Mouse (Mus musculus): Measurements from ENCODE around the gene Dock6.
A peak's percentile ranks its signal among the peaks of the same experiment; 100 is the strongest.

The Dock6 gene

DNA sequence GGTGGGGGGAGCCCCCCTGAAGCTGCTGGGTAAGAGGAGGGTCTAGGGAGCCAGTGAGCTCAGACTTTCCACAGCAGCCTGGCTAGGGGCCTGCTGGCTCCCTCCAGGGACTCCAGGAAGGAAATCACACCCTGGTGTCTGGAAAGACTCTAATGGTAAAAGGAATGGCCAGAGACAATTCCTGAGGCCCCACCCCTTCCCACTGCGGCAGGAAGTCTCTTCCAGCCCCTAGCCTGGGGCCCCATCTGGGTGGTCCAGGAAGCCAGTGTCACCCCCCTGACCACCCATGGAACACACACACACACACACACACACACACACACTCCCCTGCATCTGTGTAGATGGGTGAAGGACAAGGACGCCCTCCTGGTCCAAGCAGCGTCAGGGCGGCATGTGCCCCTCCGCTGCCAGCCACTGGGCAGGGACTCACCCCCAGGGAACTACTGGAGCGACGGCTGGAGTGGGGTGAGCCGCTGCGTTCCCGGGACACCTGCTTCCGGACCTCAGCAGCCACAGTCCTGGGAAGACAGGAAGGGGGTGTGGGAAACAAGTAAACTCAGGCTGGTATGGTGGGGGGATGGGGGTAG, 5.6 kb downstream of the Dock6 start:
- no peak for DNase-seq (ENCODE audit: low spot score in 2 of 2)

DNA sequence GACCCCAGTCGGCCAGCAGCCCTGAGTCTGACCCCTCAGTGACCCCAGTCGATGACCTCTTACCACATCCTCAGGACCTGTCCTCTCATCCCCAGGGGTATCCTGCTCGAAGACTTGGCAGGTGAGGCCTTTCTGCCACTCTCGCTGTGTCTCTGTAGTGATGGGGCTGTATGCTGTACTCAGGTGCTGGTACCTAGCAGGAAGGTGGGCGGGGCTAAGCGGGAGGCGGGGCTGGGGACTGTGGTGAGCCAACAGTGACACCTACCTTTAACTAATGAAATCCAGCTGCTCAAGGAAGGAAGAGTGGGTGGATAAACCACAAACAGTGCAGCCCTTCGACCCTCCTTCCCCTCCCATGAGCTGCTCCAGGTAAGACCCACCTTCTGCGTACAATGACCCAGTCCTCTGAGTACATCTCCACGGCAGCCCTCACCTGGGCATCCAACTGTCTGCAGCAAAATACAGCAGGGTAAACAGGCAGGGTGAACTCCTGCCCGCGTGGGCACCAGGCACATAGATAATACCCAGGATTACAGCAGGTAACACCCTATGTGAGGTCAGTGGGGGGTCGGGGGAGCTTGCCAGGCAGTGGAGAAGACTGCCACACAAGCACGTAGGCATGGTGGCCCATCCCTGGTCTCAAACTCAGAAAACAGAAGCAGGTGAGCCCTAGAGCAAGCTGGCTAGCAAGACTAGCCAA, 6.9 kb downstream of the Dock6 start:
- no peak for DNase-seq (ENCODE audit: low spot score in 2 of 2)

DNA sequence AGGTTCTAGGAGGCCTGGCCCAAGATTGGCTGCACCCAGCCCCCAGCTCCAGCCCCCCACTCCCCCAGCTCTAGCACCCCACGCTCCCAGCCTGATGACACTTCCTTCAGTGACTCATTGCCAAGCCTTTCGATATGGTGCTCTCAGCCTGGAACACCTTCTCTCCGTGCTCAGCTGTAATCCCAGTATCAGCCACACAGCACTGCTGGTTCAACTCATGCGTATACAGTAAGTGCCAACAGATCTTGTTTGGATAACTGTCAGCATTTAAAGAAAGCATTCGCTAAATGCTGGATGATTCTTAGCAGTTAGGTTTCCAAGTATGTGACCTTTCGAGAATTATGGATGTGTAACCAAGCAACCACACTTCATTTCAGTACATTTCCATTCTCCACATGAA, 9.3 kb downstream of the Dock6 start:
- no peak for DNase-seq (ENCODE audit: low spot score in 2 of 2)

DNA sequence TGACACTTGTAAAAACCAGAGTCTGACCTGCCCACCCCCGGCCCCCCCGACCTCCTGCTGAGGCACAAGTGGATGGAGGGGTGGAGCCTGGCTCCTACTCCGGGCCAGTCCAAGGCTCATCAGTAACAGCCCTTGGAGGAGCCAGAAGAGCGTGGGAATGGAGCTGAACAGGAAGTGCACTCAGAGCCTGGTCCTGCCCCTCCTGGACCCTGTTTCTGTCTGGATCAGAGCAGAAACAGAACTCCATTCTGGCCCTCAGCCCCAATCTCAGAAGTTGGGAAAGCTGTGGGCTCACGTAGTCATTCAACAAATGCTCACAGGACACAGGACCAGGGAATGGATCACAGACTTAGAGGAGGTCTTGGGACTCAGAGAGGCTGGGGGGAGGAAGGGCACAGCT, 10.0 kb downstream of the Dock6 start:
- no peak for DNase-seq (ENCODE audit: low spot score in 2 of 2)

DNA sequence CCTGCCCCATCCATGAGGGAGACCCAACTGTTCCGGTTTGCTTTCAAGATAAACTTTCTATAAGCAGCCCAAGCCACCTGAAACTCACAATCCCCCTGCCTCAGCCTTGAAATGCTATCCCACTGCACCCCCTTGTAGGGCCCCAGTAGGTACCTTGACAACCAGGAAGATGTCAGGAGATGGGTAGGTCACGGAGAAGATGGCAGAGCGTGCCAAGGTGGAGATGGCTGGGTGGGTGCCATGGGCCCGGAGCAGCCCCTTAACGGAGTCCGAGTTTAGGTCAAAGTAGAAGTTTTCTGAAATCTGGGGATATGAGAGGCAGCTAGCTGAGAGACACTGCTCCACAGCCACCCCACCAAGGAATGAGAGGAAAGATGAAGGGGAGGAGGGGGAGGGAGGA, 11.1 kb downstream of the Dock6 start:
- DNase-seq (ENCODE audit: low spot score in 2 of 2) = no peak

DNA sequence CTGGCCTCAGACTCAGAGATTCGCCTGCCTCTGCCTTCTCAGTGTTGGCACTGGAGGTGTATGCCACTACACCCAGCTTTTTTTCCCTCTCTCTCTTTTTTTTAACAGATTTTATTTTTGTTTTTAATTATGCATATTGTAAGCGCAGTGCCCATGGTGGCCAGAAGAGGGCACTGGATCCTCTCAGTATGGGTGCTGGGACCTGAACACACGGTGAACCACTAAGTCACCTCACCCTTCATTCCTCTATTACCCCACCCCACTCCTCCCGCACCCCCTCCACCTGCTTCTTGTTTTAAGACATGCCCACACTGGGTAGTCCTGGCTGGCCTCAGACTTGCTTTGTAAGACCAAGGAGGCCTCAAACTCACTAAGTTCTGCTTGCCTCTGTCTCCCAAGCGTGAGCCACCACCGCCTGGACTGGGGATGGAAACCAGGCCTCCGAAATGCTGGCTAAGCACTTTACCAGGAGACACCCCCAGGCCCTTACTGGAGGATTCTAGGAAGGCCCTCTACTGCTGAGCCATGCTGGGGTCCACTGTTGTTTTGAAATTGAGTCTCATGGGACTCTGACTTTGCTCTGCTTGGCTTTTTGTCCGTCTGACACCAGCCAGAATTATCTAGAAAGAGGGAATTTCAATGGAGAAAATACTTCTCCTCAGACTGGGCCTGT, 12.2 kb downstream of the Dock6 start:
- peak in 1 of 2 experiments; percentile 29 for DNase-seq (ENCODE audit: low spot score in 2 of 2)

DNA sequence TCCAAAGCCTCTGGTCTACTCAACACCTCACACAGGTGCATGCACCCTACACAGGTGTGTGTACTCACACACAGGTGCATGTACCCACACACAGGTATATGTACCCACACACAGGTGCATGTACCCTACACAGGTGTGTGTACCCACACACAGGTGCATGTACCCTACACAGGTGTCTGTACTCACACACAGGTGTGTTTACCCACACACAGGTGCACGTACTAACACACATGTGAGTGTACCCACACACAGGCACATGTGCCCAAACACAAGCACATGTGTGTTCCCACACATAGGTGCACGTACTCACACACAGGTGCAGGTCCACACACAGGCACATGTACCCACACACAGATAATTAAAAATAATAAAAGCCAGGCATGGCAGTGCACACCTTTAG, 14.7 kb downstream of the Dock6 start:
- no peak for DNase-seq (ENCODE audit: low spot score in 2 of 2)

DNA sequence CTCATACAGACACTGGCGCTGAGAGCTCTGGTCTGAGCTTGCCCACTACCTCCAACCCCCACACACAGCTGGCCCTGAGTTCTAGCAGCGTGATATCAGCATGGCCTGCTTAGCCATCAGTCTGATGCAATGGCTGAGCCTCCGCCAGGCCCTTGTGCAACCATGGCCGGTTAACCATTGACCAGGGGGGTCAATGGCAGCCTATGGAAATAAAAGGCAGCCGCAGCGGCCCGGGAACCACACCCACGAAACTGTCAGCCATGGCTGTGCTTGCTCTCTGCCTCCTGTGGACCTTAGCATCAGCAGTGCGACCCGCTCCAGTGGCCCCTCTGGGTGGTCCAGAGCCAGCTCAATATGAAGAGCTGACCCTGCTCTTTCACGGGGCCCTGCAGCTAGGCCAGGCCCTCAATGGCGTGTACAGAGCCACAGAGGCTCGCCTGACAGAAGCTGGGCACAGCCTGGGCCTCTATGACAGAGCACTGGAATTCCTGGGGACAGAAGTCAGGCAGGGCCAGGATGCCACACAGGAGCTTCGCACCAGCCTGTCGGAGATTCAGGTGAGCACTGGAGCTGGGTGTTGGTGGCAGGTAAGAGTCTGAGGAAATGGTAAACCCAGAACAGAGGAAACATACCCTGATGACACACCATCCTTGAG, 17.1 kb downstream of the Dock6 start, which contains the start of gene Angptl8:
Angptl8 (plus strand) TSS at position 253 of the 655 bp plus-strand sequence.
- DNase-seq (ENCODE audit: low spot score in 2 of 2) = no peak

DNA sequence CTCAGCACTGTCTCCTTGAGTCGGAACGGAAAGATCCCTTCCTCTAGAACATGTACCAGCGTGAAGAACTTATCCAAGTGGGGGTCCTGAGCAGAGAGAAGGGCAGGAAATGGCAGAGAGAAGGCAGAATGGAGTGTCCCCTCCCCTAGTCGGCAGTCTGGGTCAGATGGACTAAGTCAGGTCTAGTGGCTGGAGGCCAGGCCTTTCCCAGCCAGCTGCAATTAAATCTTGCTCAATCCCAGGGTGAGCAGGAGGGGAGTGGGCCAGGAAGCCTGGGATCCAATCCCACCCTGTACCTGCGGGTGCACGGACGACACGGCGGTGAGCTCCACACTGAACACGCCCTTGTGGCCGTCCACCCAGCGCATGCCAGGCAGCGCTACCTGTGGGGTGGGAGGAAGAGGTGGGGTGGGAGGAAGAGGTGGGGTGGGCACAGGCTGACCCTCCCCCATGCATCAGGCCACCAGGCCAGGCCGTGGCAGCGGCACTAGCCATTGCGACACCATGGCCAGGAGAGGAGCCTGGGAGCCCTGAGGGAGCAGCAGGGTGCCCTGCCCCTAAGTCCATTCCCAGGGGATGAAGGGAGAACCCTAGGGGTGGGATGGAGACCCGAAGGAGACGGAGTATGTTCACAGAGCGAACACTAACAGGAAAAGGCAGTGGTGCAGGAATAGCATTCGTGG, 20.7 kb downstream of the Dock6 start:
- no peak for DNase-seq (ENCODE audit: low spot score in 2 of 2)

DNA sequence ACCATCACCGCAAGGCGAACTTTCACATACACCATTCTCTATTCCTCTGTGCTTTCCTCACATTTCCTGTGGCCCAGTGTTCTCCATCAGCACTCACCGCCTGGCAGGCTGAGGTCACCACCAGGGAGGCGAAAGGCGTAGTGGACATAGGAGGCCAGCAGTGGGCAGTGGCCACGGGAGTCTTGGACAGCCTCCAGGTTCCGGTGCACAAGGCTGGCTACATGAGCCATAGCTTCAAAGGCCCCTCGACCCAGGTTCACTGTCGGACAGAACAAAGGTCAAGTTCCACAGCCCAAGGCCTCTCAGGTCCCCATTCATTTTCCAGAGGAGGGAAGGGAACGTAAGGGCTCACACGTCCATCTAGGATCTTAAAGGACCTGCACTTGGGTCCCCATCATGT, 21.5 kb downstream of the Dock6 start:
- no peak for DNase-seq (ENCODE audit: low spot score in 2 of 2)

DNA sequence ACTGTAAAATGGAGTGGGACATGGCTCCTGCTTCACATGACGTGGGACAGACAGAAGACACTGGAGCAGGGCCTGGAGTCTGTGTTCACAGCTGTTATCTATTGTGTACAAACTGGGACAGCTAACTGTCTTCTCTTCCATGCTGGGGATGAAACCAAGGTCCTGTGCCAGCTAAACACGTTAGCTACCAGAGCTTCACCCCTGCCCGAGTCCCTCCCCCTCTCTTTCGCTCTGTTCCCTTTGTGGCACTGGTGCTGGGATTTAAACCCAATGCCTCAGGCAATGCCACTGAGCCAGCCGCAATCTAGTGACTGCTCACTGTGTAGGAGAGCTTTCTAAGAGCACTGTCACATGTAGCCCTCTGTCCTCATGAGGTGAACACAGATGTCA, 22.0 kb downstream of the Dock6 start:
- no peak for DNase-seq (ENCODE audit: low spot score in 2 of 2)

DNA sequence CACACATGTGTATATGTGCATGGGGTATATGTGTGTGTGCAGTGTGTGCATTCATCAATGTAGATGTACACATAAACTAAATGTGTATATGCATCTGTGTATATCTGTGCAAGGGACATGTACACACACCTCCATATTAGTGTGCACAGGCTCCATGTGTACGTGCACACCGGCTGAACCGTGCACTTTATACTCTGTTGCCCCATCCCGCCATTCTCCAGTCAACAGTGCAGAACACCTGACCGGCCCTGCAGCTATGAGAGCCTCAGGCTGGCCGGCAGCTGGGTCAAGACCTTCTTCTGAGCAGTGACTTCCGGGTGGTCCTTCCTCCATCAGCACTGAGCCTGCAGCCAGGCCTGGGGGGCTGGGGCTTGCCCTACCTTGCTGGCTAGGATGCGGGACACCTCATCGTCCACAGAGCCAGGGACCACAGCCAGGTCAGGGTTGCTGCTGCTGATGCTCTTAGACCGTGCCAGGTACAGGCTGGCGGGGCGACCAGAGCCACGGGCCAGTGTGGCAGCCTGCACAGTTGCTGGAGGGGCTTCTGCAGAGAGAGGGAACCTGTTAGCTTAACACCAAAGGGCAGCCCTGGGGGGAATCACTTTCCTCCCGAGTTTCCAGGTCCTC, 22.5 kb downstream of the Dock6 start:
- DNase-seq (ENCODE audit: low spot score in 2 of 2) = no peak

DNA sequence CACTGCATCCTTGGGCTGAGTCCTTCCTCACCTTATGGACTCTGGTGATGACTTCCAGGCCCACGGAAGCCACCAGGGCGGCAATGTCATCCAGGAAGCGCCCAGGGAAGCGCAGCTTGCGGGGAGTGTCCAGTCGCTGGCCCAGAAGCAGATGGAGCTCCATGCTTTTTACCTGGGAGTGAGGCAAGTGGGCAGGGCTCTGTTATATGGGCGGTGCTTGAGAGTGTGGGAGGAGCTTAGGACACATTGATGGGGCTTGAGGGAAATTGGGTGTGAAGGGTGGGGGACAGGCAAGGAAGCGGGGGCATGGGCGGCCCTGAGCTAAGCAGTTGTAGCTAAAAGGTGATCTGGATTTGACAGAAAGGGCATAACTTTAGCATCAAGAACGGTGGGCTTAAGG, 28.1 kb downstream of the Dock6 start:
- DNase-seq (ENCODE audit: low spot score in 2 of 2) = no peak

DNA sequence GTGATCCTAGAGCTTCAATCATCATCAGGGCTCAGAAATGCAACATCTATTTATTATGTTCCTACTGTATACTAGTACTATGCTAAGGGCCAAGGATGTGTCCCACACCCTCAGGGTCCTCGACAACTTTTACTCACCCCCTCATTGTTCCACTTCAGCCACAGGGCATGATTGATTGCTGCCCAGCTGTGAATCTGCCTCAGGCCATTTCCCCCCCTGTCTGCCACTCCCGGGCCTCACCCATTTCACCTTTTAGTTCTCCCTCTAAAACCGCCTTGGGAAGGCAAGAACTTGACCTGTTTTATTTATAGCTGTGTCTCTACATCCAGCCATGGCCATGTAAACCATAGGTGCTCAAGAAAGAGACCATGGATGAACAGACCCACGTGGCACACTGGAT, 28.5 kb downstream of the Dock6 start:
- DNase-seq (ENCODE audit: low spot score in 2 of 2) = no peak

DNA sequence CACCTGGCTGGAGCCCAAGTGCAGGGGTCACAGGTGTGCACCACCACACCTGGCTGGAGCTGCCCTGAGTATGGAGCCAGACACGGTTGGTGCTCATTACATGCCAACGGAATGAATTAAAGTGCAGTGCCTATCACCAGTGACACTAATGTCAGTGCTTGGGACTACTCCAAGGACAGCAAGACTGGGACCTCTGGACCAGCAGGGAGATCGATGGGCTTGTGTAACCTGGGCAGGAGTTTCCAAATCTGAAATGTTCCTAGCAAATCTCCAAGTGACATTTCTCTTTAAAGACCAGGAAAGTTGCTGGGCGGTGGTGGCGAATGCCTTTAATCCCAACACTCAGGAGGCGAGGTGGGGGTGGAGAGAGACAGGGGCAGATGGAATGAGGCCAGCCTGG, 29.7 kb downstream of the Dock6 start:
- DNase-seq (ENCODE audit: low spot score in 2 of 2) = no peak

DNA sequence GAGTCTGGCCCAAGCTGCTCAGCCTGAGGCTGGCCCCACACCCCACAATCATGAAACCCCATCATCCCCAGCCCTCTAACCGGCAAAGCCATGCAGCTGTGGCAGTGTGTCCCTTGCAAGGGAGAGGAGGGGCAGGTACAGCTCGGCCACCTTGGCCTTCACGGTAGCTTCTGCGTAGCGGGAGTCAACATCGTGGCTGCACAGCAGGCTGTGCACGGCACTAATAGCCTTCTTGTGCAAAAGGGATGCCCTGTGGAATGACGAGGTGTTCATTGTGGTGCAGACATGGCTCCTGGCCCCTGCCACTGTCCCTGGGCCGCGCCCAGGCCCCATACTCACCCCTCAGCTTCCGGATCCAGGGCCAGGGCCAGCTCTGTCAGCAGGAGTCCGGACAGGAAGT, 32.3 kb downstream of the Dock6 start:
- DNase-seq (ENCODE audit: low spot score in 2 of 2) = no peak

DNA sequence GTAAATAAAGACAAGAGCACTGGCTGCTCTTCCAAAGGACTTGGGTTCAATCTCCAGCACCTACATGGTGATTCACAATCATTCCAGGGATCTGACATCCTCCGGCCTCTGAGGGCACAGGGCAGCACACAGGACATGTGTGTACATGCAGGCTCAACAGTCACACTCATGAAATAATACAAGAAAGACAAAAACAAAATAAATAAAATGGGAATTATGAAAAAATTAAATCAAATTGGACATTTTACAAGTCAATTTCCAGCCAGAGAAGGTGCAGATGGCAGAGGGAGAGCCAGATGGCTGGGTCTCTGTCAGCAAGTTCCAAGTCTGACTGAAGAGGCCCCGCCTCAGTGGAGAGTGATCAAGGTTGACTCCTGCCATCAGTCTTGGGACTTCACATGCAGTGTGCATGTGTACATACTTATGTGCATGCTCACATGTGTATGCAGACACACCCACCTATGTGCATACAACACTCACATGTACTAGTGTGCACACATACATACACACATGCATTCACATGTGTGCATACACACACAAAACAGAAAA, 33.2 kb downstream of the Dock6 start:
- DNase-seq (ENCODE audit: low spot score in 2 of 2) = no peak

DNA sequence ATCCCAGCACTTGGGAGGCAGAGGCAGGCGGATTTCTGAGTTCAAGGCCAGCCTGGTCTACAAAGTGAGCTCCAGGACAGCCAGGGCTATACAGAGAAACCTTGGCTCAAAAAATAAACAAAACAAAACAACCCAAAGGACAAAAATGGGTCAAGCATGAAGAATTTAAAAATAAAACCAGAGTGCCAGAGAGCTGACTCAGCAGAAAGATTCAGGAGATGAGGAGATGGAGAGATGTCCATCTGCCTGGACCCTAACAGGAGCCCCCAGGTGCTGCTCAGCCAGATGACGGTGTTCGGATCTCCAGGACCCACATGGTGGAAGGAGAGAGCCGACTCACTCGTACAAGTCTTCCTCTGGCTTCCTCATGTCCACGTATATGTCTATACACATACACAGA, 33.9 kb downstream of the Dock6 start:
- no peak for DNase-seq (ENCODE audit: low spot score in 2 of 2)

DNA sequence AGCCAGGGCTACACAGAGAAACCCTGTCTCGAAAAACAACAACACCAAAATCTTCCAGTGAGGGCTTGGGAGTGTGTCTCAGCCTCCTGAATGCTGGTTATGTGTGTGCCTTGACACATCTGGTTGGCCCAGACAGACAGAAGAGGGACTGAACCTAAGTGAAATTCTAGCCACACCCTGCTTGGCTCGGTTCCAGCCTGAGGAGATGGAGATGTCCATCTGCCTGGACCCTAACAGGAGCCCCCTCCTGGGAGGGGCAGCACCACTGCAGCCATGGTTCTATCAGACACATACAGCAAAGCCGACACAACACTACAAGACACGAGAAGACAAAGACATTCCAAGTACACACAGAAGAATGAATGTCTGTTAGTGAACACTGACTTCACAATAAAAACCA, 34.3 kb downstream of the Dock6 start:
- no peak for DNase-seq (ENCODE audit: low spot score in 2 of 2)

DNA sequence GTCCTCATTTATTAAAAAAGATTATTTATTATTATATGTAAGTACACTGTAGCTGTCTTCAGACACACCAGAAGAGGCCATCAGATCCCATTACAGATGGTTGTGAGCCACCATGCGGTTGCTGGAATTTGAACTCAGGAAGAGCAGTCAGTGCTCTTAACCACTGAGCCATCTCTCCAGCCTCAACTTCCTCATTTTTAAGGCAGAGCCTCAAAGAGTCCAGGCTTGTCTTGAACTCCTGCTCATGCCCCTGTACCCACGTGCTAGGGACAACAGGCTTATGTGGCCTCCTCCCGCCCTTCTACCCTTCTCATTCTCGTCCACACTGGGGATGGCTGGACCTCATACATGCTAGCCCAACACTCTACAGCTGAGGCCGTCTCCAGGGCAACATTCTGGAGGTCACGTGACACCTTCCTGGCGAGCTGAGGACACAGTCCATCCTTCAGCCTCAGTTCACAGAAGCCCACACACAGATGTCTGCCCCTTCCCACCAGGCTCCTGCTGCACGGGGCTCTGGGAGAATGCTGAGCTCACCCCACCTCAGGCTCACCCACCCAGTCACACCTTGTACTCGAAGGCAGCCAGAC, 35.6 kb downstream of the Dock6 start:
- no peak for DNase-seq (ENCODE audit: low spot score in 2 of 2)

DNA sequence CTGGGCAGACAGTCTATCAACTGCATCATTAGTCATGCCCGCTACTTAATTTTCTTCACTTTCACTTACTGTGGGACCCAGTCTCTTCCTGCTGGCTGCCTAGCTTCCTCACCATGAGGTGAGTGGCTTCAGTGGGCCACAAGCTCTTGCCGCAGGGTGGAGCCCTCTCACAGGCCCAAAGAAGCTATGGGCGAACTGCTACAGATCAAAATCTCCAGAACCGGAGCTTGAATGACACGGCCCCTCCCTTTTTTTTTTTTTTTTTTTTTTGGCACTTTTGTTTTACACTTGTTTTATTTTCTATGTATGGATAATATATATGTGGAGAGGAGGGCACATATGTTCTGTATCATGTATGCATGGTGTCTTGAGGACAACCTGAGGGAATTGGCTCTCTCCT, 41.3 kb downstream of the Dock6 start:
- DNase-seq (ENCODE audit: low spot score in 2 of 2) = no peak

All from frontal cortex, postnatal 25 days (tissue).